Mouse (Mus musculus) hindbrain, embryonic 14.5 days (tissue): ENCODE measurements at regions not wholly inside any gene's neighbourhood (a gene's known extent, or its start where the extent isn't known, plus 50 kb on each side); places are given as distances from the start of the nearest gene placed in this dataset.

Experiments
- ATAC-seq: fragments of 200-750 bp; cut with Nextera tagmentation; 2 replicates; pipeline ENCODE4 v1.8.0; 2017; ENCODE audit warnings: moderate number of reproducible peaks, mild to moderate bottlenecking, moderate TSS enrichment, moderate library complexity; ENCODE audit not compliant: low FRiP score
- DNase-seq: peaks from one replicate; pipeline ENCODE4 v3.0.0-alpha.2; 2015; ENCODE audit warnings: low spot score
- H3K27ac ChIP-seq: fragments of 300-500 bp; sonication (generic); 2 replicates; pipeline ENCODE4 v1.5.1; 2014; ENCODE audit warnings: mild to moderate bottlenecking, moderate library complexity
- H3K27me3 ChIP-seq: fragments of 300-500 bp; sonication (generic); 2 replicates; pipeline ENCODE4 v1.6.1; 2014; ENCODE audit warnings: mild to moderate bottlenecking, low read length, mixed read lengths; ENCODE audit not compliant: control insufficient read depth, insufficient read depth
- H3K36me3 ChIP-seq: fragments of 300-500 bp; sonication (generic); replicated peaks from 2 replicates; pipeline ENCODE4 v1.6.1; 2014; ENCODE audit not compliant: control insufficient read depth, insufficient read depth
- H3K4me1 ChIP-seq: fragments of 300-500 bp; sonication (generic); replicated peaks from 2 replicates; pipeline ENCODE4 v1.6.1; 2014; ENCODE audit warnings: antibody characterized with exemption, low read length, mixed read lengths; ENCODE audit not compliant: control insufficient read depth, insufficient read depth
- H3K4me2 ChIP-seq: fragments of 300-500 bp; sonication (generic); replicated peaks from 2 replicates; pipeline ENCODE4 v1.6.1; 2014; ENCODE audit warnings: mild to moderate bottlenecking, moderate library complexity
- H3K4me3 ChIP-seq: fragments of 300-500 bp; sonication (generic); replicated peaks from 2 replicates; pipeline ENCODE4 v1.5.1; 2014; ENCODE audit warnings: mild to moderate bottlenecking, low read length
- H3K9ac ChIP-seq: fragments of 300-500 bp; sonication (generic); 2 replicates; pipeline ENCODE4 v1.6.1; 2014
- H3K9me3 ChIP-seq: fragments of 300-500 bp; sonication (generic); 2 replicates; pipeline ENCODE4 v1.6.1; 2016; ENCODE audit warnings: low read length; ENCODE audit not compliant: control insufficient read depth
- WGBS: fragments of 180-500 bp; shearing (Covaris S2); extraction: QIAGEN DNeasy Blood & Tissue Kit; methylation state at CpG from one replicate; pipeline ENCODE4 v1.1.7; 2014; 5-methylcytosine and 5-hydroxymethylcytosine counted together

DNA sequence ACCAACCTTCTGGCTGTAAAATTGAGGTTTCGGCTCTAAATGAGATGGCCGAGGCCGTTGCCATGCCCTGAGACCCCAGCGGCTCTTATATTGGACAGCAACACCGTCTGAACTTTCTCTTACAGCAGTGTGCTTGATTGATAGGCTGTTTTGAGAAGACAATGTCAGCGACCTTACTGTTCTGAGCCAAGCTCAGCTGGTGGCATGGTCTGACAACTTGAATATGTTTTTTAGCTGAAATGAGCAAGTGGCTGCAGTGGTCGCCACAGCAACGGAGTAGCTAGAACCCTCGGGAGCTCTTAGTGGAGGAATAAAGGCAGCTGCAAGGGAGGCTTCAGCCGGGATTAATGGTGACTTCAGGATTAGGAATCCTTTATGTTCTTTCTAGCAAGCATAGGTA is 107.0 kb upstream of the Fndc3a start:
- ATAC-seq: peak; percentile 90
- no peak overlapping the region for H3K4me3 ChIP-seq

DNA sequence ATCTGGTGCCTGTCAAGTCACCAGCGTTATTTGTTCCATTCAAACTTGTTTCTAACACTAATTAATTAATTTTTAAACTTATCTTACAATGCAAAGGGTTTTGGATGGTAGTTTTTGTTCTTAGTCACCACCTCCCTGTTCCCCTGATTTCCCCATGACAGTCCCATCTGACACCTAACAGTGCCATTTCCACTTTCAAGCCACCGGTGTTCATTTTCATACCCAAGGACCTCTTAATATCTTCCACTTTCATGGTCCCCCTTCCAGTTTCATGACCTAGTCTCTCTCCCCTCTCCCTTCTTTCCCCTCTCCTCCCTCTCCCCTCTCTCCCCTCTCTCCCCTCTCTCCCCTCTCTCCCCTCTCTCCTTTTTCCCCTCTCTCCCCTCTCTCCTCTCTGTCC is 99.3 kb upstream of the Fndc3a start:
- H3K27me3 ChIP-seq: no peaks in the 10 kb centered on the region
- ATAC-seq: no peak
- no peaks in the 10 kb centered on the region for H3K4me1 ChIP-seq
- H3K4me2 ChIP-seq: no peak overlapping the region
- no peak for DNase-seq
- no peaks in the 10 kb centered on the region for H3K36me3 ChIP-seq
- H3K4me3 ChIP-seq: no peak overlapping the region
- no peak overlapping the region for H3K27ac ChIP-seq
- WGBS: 71% methylated on average over 2 of the region's 2 CpGs
- H3K9me3 ChIP-seq: no peaks in the 10 kb centered on the region
- no peak overlapping the region for H3K9ac ChIP-seq

More for the DNA sequence above, 107.0 kb upstream of the Fndc3a start:
- Histone ChIP-seq H3K27me3 (no peaks in the 10 kb centered on the region), H3K9ac (no peak overlapping the region), H3K9me3 (no peaks in the 10 kb centered on the region), H3K27ac (peak overlapping the region; percentile 58), H3K4me1 (peaks cover 16% of the 10 kb centered on the region), H3K36me3 (no peaks in the 10 kb centered on the region), H3K4me2 (peak overlapping the region; percentile 39)
- peak; percentile 66 for DNase-seq
- 6% methylated on average over 10 of the region's 10 CpGs for WGBS

DNA sequence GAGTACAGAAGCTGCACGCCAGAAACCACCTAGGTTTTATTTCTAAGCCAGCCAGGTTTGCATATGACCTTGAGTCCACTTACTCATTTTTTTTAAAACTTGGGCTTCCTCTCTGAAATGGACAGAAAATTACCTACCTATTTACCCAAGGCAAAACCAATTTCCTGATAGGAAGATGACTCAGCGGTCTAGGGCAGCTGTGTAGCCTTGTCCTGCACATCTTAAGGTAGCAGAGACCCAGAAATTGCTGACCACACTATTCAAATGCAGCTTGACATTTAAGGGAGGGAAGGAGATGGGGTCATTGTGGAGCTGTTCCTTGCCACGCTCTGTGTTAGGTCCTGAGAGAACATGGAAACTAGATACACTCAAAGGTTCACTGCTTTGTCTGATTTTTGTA is 98.1 kb upstream of the Fndc3a start:
- WGBS: 94% methylated on average over 3 of the region's 3 CpGs
- no peak overlapping the region for H3K9ac ChIP-seq
- no peak overlapping the region for H3K27ac ChIP-seq

DNA sequence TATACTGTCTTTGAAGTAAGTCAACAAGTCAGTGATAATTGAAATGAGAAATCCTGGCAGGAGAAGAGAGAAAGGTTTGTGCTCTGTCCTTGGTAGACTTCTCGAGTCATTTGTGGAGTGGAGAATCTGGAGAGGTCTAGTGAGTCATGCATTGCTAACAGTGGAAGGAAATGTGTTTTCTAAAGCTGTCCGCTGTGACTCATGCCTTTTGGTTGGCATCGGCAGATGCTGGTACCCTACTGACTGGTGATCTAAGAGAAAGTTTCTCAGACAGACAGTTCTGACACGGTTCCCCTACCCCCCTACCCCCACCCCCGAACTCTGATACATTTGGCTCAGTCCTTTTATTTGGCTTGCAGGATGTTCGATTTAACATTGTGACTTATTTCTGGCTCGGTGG is 97.5 kb upstream of the Fndc3a start:
- Histone ChIP-seq H3K9me3 (no peaks in the 10 kb centered on the region), H3K4me2 (no peak overlapping the region), H3K4me3 (no peak overlapping the region), H3K27ac (no peak overlapping the region), H3K36me3 (no peaks in the 10 kb centered on the region), H3K4me1 (no peaks in the 10 kb centered on the region), H3K9ac (no peak overlapping the region), H3K27me3 (no peaks in the 10 kb centered on the region)
- ATAC-seq (no peak), DNase-seq (no peak)
- 93% methylated on average over 7 of the region's 7 CpGs for WGBS

More for the DNA sequence above, 98.1 kb upstream of the Fndc3a start:
- Histone ChIP-seq H3K4me2 (no peak overlapping the region), H3K36me3 (no peaks in the 10 kb centered on the region), H3K9me3 (no peaks in the 10 kb centered on the region), H3K4me1 (no peaks in the 10 kb centered on the region), H3K27me3 (no peaks in the 10 kb centered on the region), H3K4me3 (no peak overlapping the region)
- ATAC-seq (no peak), DNase-seq (no peak)

DNA sequence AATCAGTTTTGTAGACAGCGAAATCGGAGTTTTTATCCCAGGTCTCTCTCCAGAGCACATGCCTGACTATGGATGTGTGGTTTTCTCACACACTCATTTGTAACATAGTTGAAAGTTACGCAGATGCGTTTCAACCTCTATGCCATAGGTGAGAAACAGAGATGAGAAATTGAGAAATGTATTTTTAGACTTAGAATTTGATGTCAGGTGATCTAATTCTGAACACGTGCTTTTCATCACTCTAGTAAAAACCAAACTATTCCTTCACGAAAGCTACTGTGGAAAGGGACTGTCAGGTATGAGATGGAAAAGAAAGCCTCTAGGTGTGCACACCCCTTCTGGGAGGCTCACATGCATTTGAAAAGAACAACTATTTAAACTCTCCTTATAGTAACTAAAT is 96.8 kb upstream of the Fndc3a start:
- H3K4me2 ChIP-seq: no peak overlapping the region
- WGBS: 97% methylated on average over 6 of the region's 6 CpGs
- no peaks in the 10 kb centered on the region for H3K27me3 ChIP-seq
- no peak overlapping the region for H3K4me3 ChIP-seq
- ATAC-seq (no peak), DNase-seq (no peak)
- no peaks in the 10 kb centered on the region for H3K9me3 ChIP-seq
- H3K36me3 ChIP-seq: no peaks in the 10 kb centered on the region
- no peak overlapping the region for H3K27ac ChIP-seq
- H3K9ac ChIP-seq: no peak overlapping the region
- no peaks in the 10 kb centered on the region for H3K4me1 ChIP-seq

DNA sequence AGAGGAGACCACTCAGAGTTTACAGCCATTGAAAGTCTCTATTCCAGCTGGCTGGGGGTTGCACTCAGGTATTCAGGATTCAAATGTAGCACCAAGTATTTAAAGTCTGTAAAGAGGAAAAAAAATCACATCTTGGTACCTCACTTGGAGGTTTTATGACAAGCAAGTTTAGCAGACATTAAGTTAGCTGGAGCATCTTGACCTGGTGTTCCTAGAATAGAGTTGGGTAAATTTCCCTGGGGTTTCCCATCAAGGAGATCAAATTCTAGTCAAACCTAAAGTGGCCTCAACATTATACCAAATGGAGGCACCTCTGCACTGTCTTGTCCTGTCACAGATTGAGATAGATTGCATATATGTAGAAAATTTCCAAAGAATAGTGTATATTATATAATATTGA is 93.8 kb upstream of the Fndc3a start:
- ATAC-seq: no peak
- no peaks in the 10 kb centered on the region for H3K36me3 ChIP-seq
- H3K4me2 ChIP-seq: no peak overlapping the region

DNA sequence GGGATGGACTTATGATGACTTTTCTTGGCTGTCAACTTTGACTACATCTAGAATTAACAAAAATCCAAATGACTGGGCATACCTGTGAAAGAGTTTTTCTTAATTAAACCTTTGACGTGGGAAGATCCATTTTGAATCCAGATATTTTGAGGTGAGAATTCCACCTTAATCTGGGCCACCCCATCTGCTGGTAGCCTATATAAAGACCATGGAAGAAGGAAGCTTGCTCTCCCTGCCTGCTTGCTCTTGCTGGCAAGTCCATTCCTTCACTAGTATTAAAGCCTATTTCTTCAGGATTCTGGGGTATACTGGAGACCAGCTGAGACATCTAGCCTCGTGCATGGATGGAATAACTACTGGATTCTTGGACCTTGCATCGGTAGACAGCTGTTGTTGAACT is 80.9 kb upstream of the Fndc3a start:
- H3K27me3 ChIP-seq: no peaks in the 10 kb centered on the region
- no peak overlapping the region for H3K4me2 ChIP-seq
- no peaks in the 10 kb centered on the region for H3K9me3 ChIP-seq
- no peak overlapping the region for H3K27ac ChIP-seq
- WGBS: 79% methylated on average over 3 of the region's 3 CpGs
- no peaks in the 10 kb centered on the region for H3K36me3 ChIP-seq
- ATAC-seq: no peak
- DNase-seq: no peak
- no peaks in the 10 kb centered on the region for H3K4me1 ChIP-seq
- H3K4me3 ChIP-seq: no peak overlapping the region
- H3K9ac ChIP-seq: no peak overlapping the region

More for the DNA sequence above, 93.8 kb upstream of the Fndc3a start:
- Histone ChIP-seq H3K4me1 (no peaks in the 10 kb centered on the region), H3K9me3 (no peaks in the 10 kb centered on the region), H3K9ac (no peak overlapping the region), H3K27me3 (no peaks in the 10 kb centered on the region), H3K27ac (no peak overlapping the region), H3K4me3 (no peak overlapping the region)
- no peak for DNase-seq

DNA sequence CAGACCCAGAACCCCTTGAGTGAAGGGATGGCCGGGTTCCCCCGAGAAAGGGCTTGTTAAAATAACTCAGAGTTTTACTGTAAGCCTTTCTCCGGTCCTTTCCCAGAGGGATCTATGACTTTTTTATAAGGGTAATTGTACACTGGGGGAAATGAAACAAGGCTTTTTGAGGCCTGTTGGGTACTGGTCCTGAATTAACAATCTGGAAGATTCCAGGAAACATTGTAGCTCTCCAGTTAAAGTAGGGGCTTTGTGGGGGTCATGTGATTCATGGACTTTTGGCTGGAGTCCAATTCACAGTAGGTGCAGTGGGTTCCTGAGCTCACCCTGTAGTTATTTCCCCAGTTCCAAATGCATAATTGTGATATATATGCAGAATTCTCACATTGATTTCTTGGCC is 77.1 kb upstream of the Fndc3a start:
- Histone ChIP-seq H3K4me3 (no peak overlapping the region), H3K36me3 (no peaks in the 10 kb centered on the region), H3K27ac (no peak overlapping the region), H3K4me1 (no peaks in the 10 kb centered on the region), H3K27me3 (no peaks in the 10 kb centered on the region), H3K9ac (no peak overlapping the region), H3K4me2 (no peak overlapping the region), H3K9me3 (no peaks in the 10 kb centered on the region)
- 85% methylated on average over 3 of the region's 3 CpGs for WGBS
- ATAC-seq (no peak), DNase-seq (no peak)

DNA sequence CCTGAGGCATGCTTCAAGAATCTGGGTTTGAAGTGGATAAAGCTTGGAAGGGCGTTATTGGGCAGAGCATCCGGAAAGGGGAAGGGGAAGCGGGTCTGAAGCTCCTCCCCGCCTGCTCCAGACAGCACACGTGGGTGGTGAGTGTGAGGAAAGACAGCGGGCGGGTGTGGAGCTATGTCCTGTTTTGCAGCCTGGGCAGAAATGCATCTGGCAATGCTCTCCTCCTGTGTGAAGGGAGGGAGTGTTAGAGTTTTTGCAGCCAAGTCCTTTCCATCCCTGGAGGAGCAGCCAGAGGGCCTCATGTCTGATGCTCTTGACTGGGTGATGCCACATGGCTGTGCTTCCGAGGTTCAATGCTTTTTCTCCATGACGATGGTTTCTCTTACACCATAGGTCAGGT is 73.4 kb upstream of the Fndc3a start:
- Histone ChIP-seq H3K36me3 (no peaks in the 10 kb centered on the region), H3K4me2 (no peak overlapping the region), H3K4me1 (no peaks in the 10 kb centered on the region), H3K27ac (no peak overlapping the region), H3K4me3 (no peak overlapping the region), H3K9ac (no peak overlapping the region), H3K9me3 (no peaks in the 10 kb centered on the region), H3K27me3 (no peaks in the 10 kb centered on the region)
- 73% methylated on average over 9 of the region's 9 CpGs for WGBS
- DNase-seq (no peak), ATAC-seq (no peak)

DNA sequence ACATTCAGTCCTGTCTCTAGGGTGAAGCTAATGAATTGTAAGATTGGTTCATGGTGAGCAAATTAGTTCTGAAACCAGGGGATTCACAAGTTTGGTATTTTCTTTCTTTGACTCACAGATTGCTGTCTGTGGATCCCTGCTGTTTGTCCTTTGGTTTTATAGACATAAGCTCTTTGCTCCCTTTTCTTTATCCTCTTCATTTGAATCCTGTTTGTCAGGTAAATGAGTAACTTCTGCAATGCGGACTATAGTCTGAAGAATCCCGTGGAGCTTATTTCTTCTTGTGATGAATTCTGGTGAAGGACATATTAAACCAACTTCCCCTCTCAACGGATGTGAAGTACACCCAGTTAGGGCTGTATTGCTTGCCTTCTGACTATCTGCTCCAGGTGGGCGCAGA is 69.6 kb upstream of the Fndc3a start:
- H3K9me3 ChIP-seq: no peaks in the 10 kb centered on the region
- no peak overlapping the region for H3K27ac ChIP-seq
- H3K4me3 ChIP-seq: no peak overlapping the region
- H3K4me1 ChIP-seq: no peaks in the 10 kb centered on the region
- 51% methylated on average over 4 of the region's 4 CpGs for WGBS
- no peaks in the 10 kb centered on the region for H3K36me3 ChIP-seq
- ATAC-seq (no peak), DNase-seq (no peak)
- H3K27me3 ChIP-seq: no peaks in the 10 kb centered on the region
- H3K4me2 ChIP-seq: no peak overlapping the region
- H3K9ac ChIP-seq: no peak overlapping the region
